Mouse (Mus musculus) erythroblast, adult 5-6 weeks (primary cell): Measurements from ENCODE around the gene Gabrb1. TPM values are rescaled to one million over a fixed set of nuclear protein-coding genes. Genes with fewer than 3 reads are reported as not detected.

Source experiments
- ATAC-seq: replicated peaks from 2 replicates; pipeline ENCODE4 v1.8.0; 2016; ENCODE audit warnings: moderate number of reproducible peaks, mild to moderate bottlenecking, moderate TSS enrichment, inconsistent platforms; ENCODE audit not compliant: poor library complexity, low FRiP score, severe bottlenecking
- total RNA-seq, 2 experiments: library from RNA; stranded (forward) in 1 of 2; stranded (reverse) in 1 of 2; fragments of 150-400 nt in 1 of 2; fragments of 200-764, 138-1000 nt in 1 of 2; gene quantifications; 2 replicates each; pipeline versions ENCODE4 v1.2.3 to v1.2.4; 2015 to 2017; ENCODE audit warnings: low replicate concordance in 2 of 2

Gene Gabrb1
- total RNA-seq, 2 experiments from 2014 or later, result not detected

- no peak for ATAC-seq
Measured at GRCm38 (mm10) chr5:72195442-72195841, 537.5 kb downstream of the Gabrb1 start.

Other genes starting within 250 kb of the Gabrb1 start
- not detected in 2 replicates for gene Cox7b2, start 109.9 kb upstream of the Gabrb1 start, total RNA-seq (2015; ENCODE audit: low replicate concordance)
- gene Cox7b2, start 109.9 kb upstream of the Gabrb1 start, total RNA-seq (2017; ENCODE audit: low replicate concordance), result not detected in 2 replicates
- not detected in 2 replicates for gene Gabra4, start 195 bp downstream of the Gabrb1 start, total RNA-seq (2015; ENCODE audit: low replicate concordance)
- not detected in 2 replicates for gene Gabra4, start 195 bp downstream of the Gabrb1 start, total RNA-seq (2017; ENCODE audit: low replicate concordance)